Mouse (Mus musculus) splenic B cell, adult 2 months (primary cell): ENCODE results near the gene Zscan10.

Experiments
- DNase-seq: peaks from one replicate; pipeline ENCODE4 v3.0.0-alpha.2; 2011; ENCODE audit warnings: low read depth, low spot score
- H3K27me3 ChIP-seq: 2 replicates; pipeline ENCODE4 v1.6.1; 2012; ENCODE audit warnings: mild to moderate bottlenecking, low read length, moderate library complexity, mixed read lengths; ENCODE audit not compliant: control insufficient read depth, poor library complexity, insufficient read depth, severe bottlenecking
- H3K36me3 ChIP-seq: 2 replicates; pipeline ENCODE4 v1.6.1; 2012; ENCODE audit warnings: mild to moderate bottlenecking, low read length, moderate library complexity, mixed read lengths; ENCODE audit not compliant: control insufficient read depth, poor library complexity, insufficient read depth, severe bottlenecking

The Zscan10 gene

DNA sequence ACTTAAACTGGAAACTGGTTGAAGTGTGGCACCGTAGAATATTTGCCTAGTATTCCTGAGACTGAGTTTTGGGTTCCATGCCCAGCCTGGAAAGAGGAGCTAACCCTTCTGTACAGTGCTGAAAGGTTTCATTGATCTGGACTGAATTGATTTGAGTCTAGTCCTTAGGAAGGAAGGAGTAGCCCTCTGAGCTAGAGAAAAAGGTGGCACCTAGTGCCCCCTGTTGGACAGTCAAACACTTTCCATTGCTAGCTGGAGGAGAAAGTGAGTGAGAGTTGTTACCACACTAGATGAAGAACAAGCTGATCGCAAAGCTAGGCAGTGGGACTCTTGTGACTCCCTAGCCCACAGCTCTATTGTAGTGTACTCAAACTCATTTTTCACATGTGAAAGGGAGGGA lies 2.9 kb downstream of the Zscan10 start:
- DNase-seq, result peak; percentile 72
- Histone ChIP-seq H3K27me3 (no peaks in the 10 kb centered on the region), H3K36me3 (no peaks in the 10 kb centered on the region)

DNA sequence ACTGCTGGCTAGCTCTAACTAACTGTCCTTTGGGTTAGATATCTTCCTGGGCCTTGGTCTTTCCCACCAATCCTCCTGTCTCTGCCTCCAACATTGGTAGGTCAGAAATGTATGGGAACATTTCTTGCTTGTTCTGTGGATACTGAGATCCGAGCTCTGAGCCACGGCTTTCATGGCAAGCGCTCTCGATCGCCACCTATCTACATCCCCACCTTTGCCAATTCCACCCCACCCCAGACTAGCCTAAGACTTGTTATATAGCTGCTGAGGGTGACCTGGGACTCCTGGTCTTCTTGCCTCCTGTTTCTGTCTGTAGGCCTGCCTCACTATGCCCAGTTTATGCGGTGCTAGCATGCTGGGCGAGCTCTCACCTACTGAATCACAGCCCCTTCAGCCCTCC lies 3.7 kb downstream of the Zscan10 start:
- Histone ChIP-seq H3K27me3 (no peaks in the 10 kb centered on the region), H3K36me3 (no peaks in the 10 kb centered on the region)
- DNase-seq, result no peak

DNA sequence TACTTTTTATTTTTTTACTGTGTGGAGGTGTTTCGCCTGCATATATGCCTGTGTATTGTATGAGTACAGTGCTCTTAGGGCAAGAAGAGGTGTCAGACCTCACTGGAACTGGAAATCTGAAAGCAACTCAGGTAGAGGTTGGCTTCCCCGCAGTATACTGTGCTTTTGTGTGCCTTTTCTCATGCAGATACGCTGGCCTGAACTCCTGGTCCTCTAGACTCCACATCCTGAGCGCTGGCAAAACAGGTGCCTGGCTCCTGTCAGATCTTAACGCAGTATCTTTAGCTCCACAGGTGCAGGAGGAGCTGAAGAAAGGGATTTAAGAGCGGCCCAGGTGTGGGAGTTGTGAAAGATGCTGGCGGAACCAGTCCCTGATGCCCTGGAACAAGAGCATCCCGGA lies 4.6 kb downstream of the Zscan10 start:
- H3K36me3 ChIP-seq, result no peaks in the 10 kb centered on the region
- no peaks in the 10 kb centered on the region for H3K27me3 ChIP-seq
- no peak for DNase-seq

DNA sequence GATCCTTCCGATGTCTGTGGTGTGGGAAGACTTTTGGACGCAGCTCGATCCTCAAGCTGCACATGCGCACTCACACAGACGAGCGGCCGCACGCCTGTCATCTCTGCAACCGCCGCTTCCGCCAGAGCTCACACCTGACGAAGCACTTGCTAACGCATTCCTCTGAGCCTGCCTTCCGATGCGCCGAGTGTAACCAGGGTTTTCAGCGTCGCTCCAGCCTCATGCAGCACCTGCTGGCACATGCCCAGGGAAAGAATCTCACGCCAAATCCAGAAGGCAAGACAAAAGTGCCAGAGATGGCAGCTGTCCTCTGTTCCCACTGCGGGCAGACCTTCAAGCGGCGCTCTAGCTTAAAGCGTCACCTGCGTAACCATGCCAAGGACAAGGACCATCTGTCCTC lies 9.0 kb downstream of the Zscan10 start:
- H3K36me3 ChIP-seq, result no peaks in the 10 kb centered on the region
- no peak for DNase-seq
- no peaks in the 10 kb centered on the region for H3K27me3 ChIP-seq

DNA sequence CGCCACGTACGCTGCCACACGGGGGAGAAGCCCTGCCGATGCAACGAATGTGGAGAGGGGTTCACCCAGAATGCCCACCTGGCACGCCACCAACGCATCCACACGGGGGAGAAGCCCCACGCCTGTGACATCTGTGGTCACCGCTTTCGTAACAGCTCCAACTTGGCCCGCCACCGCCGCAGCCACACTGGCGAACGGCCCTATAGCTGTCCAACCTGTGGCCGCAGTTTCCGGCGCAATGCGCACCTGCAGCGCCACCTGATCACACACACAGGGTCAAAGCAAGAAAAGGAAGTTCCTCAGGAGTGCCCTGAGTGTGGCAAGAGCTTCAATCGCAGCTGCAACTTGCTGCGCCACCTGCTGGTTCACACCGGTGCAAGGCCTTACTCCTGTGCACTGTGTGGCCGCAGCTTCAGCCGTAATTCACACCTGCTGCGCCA lies 9.7 kb downstream of the Zscan10 start:
- peak; percentile 94 for DNase-seq
- Histone ChIP-seq H3K27me3 (no peaks in the 10 kb centered on the region), H3K36me3 (no peaks in the 10 kb centered on the region)

- Histone ChIP-seq H3K36me3 (no peaks in the 10 kb centered on the region), H3K27me3 (no peaks in the 10 kb centered on the region; the same call in 1 of the 2 replicates)
- DNase-seq, result peak; percentile 15
These were observed 16.4 kb downstream of the Zscan10 start for GRCm38 (mm10) chr17:23617087-23617486.

DNA sequence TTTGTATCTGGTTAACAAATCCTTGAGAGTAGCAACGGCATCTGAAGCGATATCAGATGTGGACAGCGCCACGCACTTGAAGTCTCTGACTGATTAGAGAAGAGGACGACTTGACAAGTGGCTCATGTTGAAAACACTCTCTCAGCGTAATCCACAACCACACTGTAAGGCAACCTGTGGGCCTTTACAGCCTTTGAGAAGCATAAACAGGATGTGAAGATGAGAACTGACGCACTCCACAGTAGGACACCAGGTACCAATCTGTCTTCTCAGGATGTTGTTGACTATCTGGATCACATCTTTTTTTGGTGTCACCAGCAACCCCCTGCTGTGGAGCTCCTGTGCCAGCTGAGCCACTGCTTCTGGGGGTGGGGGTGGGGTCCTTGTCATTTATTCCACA lies 19.7 kb downstream of the Zscan10 start:
- no peaks in the 10 kb centered on the region; the same call in 1 of the 2 replicates for H3K27me3 ChIP-seq
- DNase-seq, result no peak
- no peaks in the 10 kb centered on the region for H3K36me3 ChIP-seq

GRCm38 (mm10) chr17:23627813-23628212 lies 27.2 kb downstream of the Zscan10 start:
- no peaks in the 10 kb centered on the region for H3K27me3 ChIP-seq
- DNase-seq, result no peak

GRCm38 (mm10) chr17:23630195-23631020 lies 29.8 kb downstream of the Zscan10 start:
- peak; percentile 74 for DNase-seq
- Histone ChIP-seq H3K36me3 (no peaks in the 10 kb centered on the region), H3K27me3 (no peaks in the 10 kb centered on the region)

More at GRCm38 (mm10) chr17:23627813-23628212, 27.2 kb downstream of the Zscan10 start:
- H3K36me3 ChIP-seq, result no peaks in the 10 kb centered on the region

DNA sequence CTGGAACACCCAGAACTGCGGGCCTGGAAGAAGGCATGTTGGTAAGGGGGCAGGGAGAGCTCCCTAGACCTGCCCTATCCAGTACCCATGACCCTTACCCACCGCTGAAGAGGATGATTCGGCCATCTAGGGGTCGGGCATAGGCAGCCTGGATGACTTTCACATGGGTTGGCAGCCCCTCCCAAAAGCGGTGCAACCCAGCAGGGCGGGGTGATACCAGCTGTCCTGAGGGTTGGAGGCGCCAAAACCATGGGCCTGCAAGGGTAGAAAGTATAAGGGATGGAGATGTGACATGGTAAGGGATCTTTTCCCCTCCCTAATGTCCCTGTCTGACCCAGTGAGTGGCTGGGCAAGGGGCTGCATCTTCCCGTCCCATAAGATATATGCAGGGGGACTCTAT lies 30.6 kb downstream of the Zscan10 start:
- DNase-seq, result no peak
- no peaks in the 10 kb centered on the region; the same call in 1 of the 2 replicates for H3K27me3 ChIP-seq
- H3K36me3 ChIP-seq, result no peaks in the 10 kb centered on the region

- DNase-seq, result no peak
- Histone ChIP-seq H3K27me3 (no peaks in the 10 kb centered on the region; the same call in 1 of the 2 replicates), H3K36me3 (no peaks in the 10 kb centered on the region)
These were observed 44.2 kb downstream of the Zscan10 start, which contains the start of gene Mmp25 for GRCm38 (mm10) chr17:23644613-23645495. Mmp25 (minus strand) TSS chr17:23645277.

GRCm38 (mm10) chr17:23645894-23646293 lies 45.2 kb downstream of the Zscan10 start:
- no peaks in the 10 kb centered on the region for H3K36me3 ChIP-seq
- no peak for DNase-seq
- H3K27me3 ChIP-seq, result no peaks in the 10 kb centered on the region; the same call in 1 of the 2 replicates

DNA sequence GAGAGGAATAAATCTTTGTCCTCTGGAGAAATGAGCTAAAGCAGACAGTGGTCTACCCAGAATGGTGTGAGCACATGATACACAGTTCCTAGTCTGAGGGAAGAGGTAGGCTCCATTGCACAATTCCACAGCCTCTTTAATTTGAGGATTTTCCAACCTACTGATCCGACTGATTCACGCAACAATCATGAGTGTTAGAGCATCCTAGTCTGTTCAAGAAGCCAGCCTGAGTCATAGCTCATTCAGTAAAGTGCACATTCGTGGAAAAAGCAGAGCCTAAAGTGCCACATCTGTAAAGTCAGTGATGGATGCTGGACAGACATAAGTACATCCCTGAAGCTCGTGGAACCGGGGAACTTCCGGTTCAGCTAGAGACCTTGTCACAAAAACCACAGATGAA lies 50.7 kb downstream of the Zscan10 start:
- Histone ChIP-seq H3K36me3 (no peaks in the 10 kb centered on the region), H3K27me3 (no peaks in the 10 kb centered on the region)
- no peak for DNase-seq

DNA sequence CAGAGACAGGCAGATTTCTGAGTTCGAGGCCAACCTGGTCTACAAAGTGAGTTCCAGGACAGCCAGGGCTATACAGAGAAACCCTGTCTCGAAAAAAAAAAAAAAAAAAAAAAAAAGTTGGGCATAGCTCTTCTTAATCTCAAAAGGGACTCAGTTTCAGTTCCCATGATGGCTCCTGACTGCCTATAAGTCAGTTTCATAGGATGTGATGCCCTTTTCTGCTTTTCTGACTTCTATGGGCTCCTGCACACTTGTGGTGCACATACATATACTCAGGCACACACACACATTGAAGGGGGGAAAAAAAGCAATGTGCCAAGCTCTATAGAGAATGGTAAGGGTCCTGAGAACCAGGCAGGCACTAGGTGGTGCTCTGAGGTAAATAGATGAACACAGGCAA lies 52.7 kb downstream of the Zscan10 start:
- H3K36me3 ChIP-seq, result no peaks in the 10 kb centered on the region
- no peak for DNase-seq
- H3K27me3 ChIP-seq, result no peaks in the 10 kb centered on the region

GRCm38 (mm10) chr17:23654001-23654400 lies 53.3 kb downstream of the Zscan10 start:
- no peak for DNase-seq
- Histone ChIP-seq H3K36me3 (no peaks in the 10 kb centered on the region), H3K27me3 (no peaks in the 10 kb centered on the region)
